Mouse (Mus musculus): ENCODE results near the gene Smchd1.

GRCm38 (mm10) chr17:71417008-71417407, 58.1 kb downstream of the Smchd1 start:
- TF ChIP-seq CTCF (IDR thresholded peaks at IDR 0.05; ENCODE audit: borderline replicate concordance, control insufficient read depth, extremely low read depth, insufficient read depth, low read length, poor library complexity) (no peak), POLR2A (IDR thresholded peaks at IDR 0.05; ENCODE audit: control insufficient read depth, extremely low read depth, insufficient read depth, low read length, poor library complexity) (no peak)

Data from thymus, adult 2 months (tissue).